Comparison of ENCODE assay signal across 14 mouse cellular contexts in the genomic region with DNA sequence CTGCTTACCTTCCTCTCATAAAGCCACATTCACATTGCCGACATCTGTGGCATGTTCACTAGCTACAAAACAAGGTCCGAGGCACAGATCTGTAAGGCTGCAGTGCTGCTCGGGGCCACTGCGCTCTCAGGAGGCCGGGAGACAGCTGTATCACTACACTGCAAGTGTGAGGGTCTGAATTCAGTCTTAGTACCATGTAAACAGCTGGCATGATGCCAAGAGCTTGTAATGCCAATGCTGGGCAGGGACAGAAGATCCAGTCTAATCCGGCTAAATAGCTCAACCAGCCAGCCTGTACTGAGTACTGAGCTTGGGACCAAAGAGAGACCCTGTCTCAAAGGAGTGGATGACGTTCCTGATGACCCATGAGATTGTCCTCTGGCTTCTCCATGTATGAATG. TPM values are rescaled to one million over a fixed set of nuclear protein-coding genes. Genes with fewer than 3 reads are reported as not detected.
DNase-seq lines count a peak whose midpoint lies in the region; ATAC-seq lines count a peak whose summit lies in the region.
"Had no signal": no experiment of that assay in that cellular context is flagged by ENCODE, and none has a peak within 500 bp of the region (broad histone marks: within the 10 kb centered on the region; RNA-seq: fewer than 3 reads in every experiment).

No protein-coding gene starts in this region.

- H3K4me3 ChIP-seq in hindbrain, embryonic 12.5 days, result no peak overlapping the region
- H3K4me3 ChIP-seq in hindbrain, embryonic 11.5 days (ENCODE audit: low read depth, low read length), result no peak overlapping the region
- H3K4me3 ChIP-seq in midbrain, embryonic 14.5 days (replicated peaks; ENCODE audit: low read depth, low read length), result no peak overlapping the region
- H3K4me3 ChIP-seq in midbrain, embryonic 15.5 days, result no peak overlapping the region
- H3K4me3 ChIP-seq in forebrain, embryonic 16.5 days (replicated peaks; ENCODE audit: low read length), result no peak overlapping the region
- H3K4me3 ChIP-seq: heart, embryonic 15.5 days had no signal

- DNase-seq in hindbrain, embryonic 11.5 days (ENCODE audit: low spot score), result no peak
- DNase-seq in midbrain, embryonic 14.5 days, result peak; percentile 72
- DNase-seq in retina, postnatal 7 days (ENCODE audit: low read depth, low spot score), result peak; percentile 61
- DNase-seq in MN1 (ENCODE audit: low spot score), result no peak
- DNase-seq in adrenal gland, postnatal 25 days, result no peak
- DNase-seq: gastrocnemius, postnatal 14 days had no signal

- 87% methylated on average over 7 of the region's 7 CpGs for WGBS in hindbrain, embryonic 12.5 days
- 88% methylated on average over 7 of the region's 7 CpGs for WGBS in hindbrain, embryonic 11.5 days
- WGBS in midbrain, embryonic 14.5 days, result 70% methylated on average over 7 of the region's 7 CpGs
- 58% methylated on average over 7 of the region's 7 CpGs for WGBS in midbrain, embryonic 15.5 days
- 38% methylated on average over 7 of the region's 7 CpGs for WGBS in forebrain, embryonic 16.5 days

- H3K27me3 ChIP-seq in hindbrain, embryonic 12.5 days, result no peaks in the 10 kb centered on the region
- H3K27me3 ChIP-seq in hindbrain, embryonic 11.5 days (ENCODE audit: control insufficient read depth, insufficient read depth, low read length), result no peaks in the 10 kb centered on the region
- no peaks in the 10 kb centered on the region for H3K27me3 ChIP-seq in midbrain, embryonic 14.5 days (ENCODE audit: control insufficient read depth, insufficient read depth, low read length)
- H3K27me3 ChIP-seq in midbrain, embryonic 15.5 days (replicated peaks), result no peaks in the 10 kb centered on the region
- H3K27me3 ChIP-seq in forebrain, embryonic 16.5 days (replicated peaks; ENCODE audit: control insufficient read depth, insufficient read depth, low read length), result no peaks in the 10 kb centered on the region
- H3K27me3 ChIP-seq: heart, embryonic 15.5 days had no signal

- no peaks in the 10 kb centered on the region for H3K9me3 ChIP-seq in hindbrain, embryonic 12.5 days (replicated peaks)
- no peaks in the 10 kb centered on the region for H3K9me3 ChIP-seq in hindbrain, embryonic 11.5 days (ENCODE audit: control insufficient read depth, low read length)
- H3K9me3 ChIP-seq in midbrain, embryonic 14.5 days (ENCODE audit: control insufficient read depth, low read length), result no peaks in the 10 kb centered on the region
- H3K9me3 ChIP-seq in midbrain, embryonic 15.5 days, result no peaks in the 10 kb centered on the region
- no peaks in the 10 kb centered on the region for H3K9me3 ChIP-seq in forebrain, embryonic 16.5 days (ENCODE audit: control insufficient read depth, low read length)
- H3K9me3 ChIP-seq: heart, embryonic 15.5 days had no signal

- H3K9ac ChIP-seq in hindbrain, embryonic 12.5 days, result no peak overlapping the region
- no peak overlapping the region for H3K9ac ChIP-seq in hindbrain, embryonic 11.5 days (ENCODE audit: low read depth, low read length)
- no peak overlapping the region for H3K9ac ChIP-seq in midbrain, embryonic 14.5 days (replicated peaks; ENCODE audit: low read length)
- no peak overlapping the region for H3K9ac ChIP-seq in midbrain, embryonic 15.5 days
- H3K9ac ChIP-seq in forebrain, embryonic 16.5 days (replicated peaks; ENCODE audit: low read depth, low read length), result no peak overlapping the region
- H3K9ac ChIP-seq: heart, embryonic 15.5 days had no signal

- 0 out of 2 replicates have a peak overlapping the region, but pooled peaks have one; percentile 9 for H3K27ac ChIP-seq in hindbrain, embryonic 12.5 days
- H3K27ac ChIP-seq in hindbrain, embryonic 11.5 days (ENCODE audit: low read depth, low read length), result no peak overlapping the region
- H3K27ac ChIP-seq in midbrain, embryonic 14.5 days (replicated peaks; ENCODE audit: low read depth, low read length), result no peak overlapping the region
- H3K27ac ChIP-seq in midbrain, embryonic 15.5 days, result no peak overlapping the region
- no peak overlapping the region for H3K27ac ChIP-seq in forebrain, embryonic 16.5 days (ENCODE audit: low read length)
- H3K27ac ChIP-seq: heart, embryonic 15.5 days had no signal

- peak; percentile 33 for ATAC-seq in hindbrain, embryonic 12.5 days (ENCODE audit: low FRiP score)
- ATAC-seq in hindbrain, embryonic 11.5 days (ENCODE audit: low FRiP score), result no peak
- no peak for ATAC-seq in midbrain, embryonic 14.5 days (ENCODE audit: low FRiP score, low TSS enrichment)
- ATAC-seq in midbrain, embryonic 15.5 days (replicated peaks), result no peak; the same call in 1 of the 2 replicates
- peak; percentile 37; the same call in 1 of the 2 replicates for ATAC-seq in forebrain, embryonic 16.5 days
- ATAC-seq: intestine, embryonic 16.5 days had no signal

- no peak overlapping the region for H3K4me2 ChIP-seq in hindbrain, embryonic 12.5 days (replicated peaks)
- no peak overlapping the region for H3K4me2 ChIP-seq in hindbrain, embryonic 11.5 days (replicated peaks; ENCODE audit: low read depth, low read length)
- H3K4me2 ChIP-seq in midbrain, embryonic 14.5 days (ENCODE audit: low read length), result no peak overlapping the region
- H3K4me2 ChIP-seq in midbrain, embryonic 15.5 days, result no peak overlapping the region
- no peak overlapping the region for H3K4me2 ChIP-seq in forebrain, embryonic 16.5 days (ENCODE audit: low read length)
- H3K4me2 ChIP-seq: heart, embryonic 15.5 days had no signal

- H3K36me3 ChIP-seq in hindbrain, embryonic 12.5 days, result no peaks in the 10 kb centered on the region
- no peaks in the 10 kb centered on the region for H3K36me3 ChIP-seq in hindbrain, embryonic 11.5 days (ENCODE audit: control insufficient read depth, insufficient read depth, low read length)
- H3K36me3 ChIP-seq in midbrain, embryonic 14.5 days (ENCODE audit: control insufficient read depth, insufficient read depth, low read length), result no peaks in the 10 kb centered on the region
- no peaks in the 10 kb centered on the region for H3K36me3 ChIP-seq in midbrain, embryonic 15.5 days (replicated peaks)
- no peaks in the 10 kb centered on the region for H3K36me3 ChIP-seq in forebrain, embryonic 16.5 days (ENCODE audit: control insufficient read depth, insufficient read depth)
- H3K36me3 ChIP-seq: heart, embryonic 15.5 days had no signal

- H3K4me1 ChIP-seq in hindbrain, embryonic 12.5 days, result peaks cover 17% of the 10 kb centered on the region
- H3K4me1 ChIP-seq in hindbrain, embryonic 11.5 days (replicated peaks; ENCODE audit: control insufficient read depth, insufficient read depth, low read length), result no peaks in the 10 kb centered on the region
- peaks cover 4% of the 10 kb centered on the region; the same call in 1 of the 2 replicates for H3K4me1 ChIP-seq in midbrain, embryonic 14.5 days (ENCODE audit: control insufficient read depth, insufficient read depth, low read length)
- H3K4me1 ChIP-seq in midbrain, embryonic 15.5 days, result peaks cover 11% of the 10 kb centered on the region; the same call in 1 of the 2 replicates
- H3K4me1 ChIP-seq in forebrain, embryonic 16.5 days (replicated peaks; ENCODE audit: control insufficient read depth, insufficient read depth, low read length), result peaks cover 27% of the 10 kb centered on the region

RNA-seq across cellular contexts. Expression of gene Ccdc13, which starts 15.3 kb away (rescaled TPM):
- polyA plus RNA-seq in hindbrain, embryonic 12.5 days (2016; fragmentation: Nextera tagmentation; extraction: Ambion mirVana), result 2.9 and 4.4 TPM in 2 replicates
- polyA plus RNA-seq in hindbrain, embryonic 11.5 days (2014; fragmentation: Nextera tagmentation; extraction: Ambion mirVana), result 2.4 and 4.0 TPM in 2 replicates
- polyA plus RNA-seq in midbrain, embryonic 14.5 days (2014; fragmentation: Nextera tagmentation; extraction: Ambion mirVana), result 2.3 and 2.9 TPM in 2 replicates
- 4.1 and 4.2 TPM in 2 replicates for polyA plus RNA-seq in midbrain, embryonic 15.5 days (2015; fragmentation: Nextera tagmentation; extraction: Ambion mirVana)
- 2.8 and 4.2 TPM in 2 replicates for polyA plus RNA-seq in forebrain, embryonic 16.5 days (2015; fragmentation: Nextera tagmentation; extraction: Ambion mirVana)
- total RNA-seq in adrenal gland, postnatal 25 days (2021), result 1.3 and 1.5 TPM in 2 replicates
- total RNA-seq: megakaryocyte, adult 5-6 weeks had no signal
- polyA plus RNA-seq: heart, embryonic 15.5 days; liver, embryonic 16.5 days had no signal

RNA-seq across cellular contexts. Expression of gene Hhatl, which starts 31.7 kb away (rescaled TPM):
- 0.13 and 0.15 TPM in 2 replicates for polyA plus RNA-seq in hindbrain, embryonic 12.5 days (2016; fragmentation: Nextera tagmentation; extraction: Ambion mirVana)
- polyA plus RNA-seq in hindbrain, embryonic 11.5 days (2014; fragmentation: Nextera tagmentation; extraction: Ambion mirVana), result not detected in 2 replicates
- 0.12 and 0.24 TPM in 2 replicates for polyA plus RNA-seq in midbrain, embryonic 14.5 days (2014; fragmentation: Nextera tagmentation; extraction: Ambion mirVana)
- polyA plus RNA-seq in midbrain, embryonic 15.5 days (2015; fragmentation: Nextera tagmentation; extraction: Ambion mirVana), result 0.09 TPM in 1 of 2 replicates, not detected in the other
- not detected in 2 replicates for polyA plus RNA-seq in forebrain, embryonic 16.5 days (2015; fragmentation: Nextera tagmentation; extraction: Ambion mirVana)
- not detected in 2 replicates for total RNA-seq in adrenal gland, postnatal 25 days (2021)
- total RNA-seq: megakaryocyte, adult 5-6 weeks had no signal

RNA-seq across cellular contexts. Expression of gene Higd1a, which starts 34.2 kb away (rescaled TPM):
- 139 and 144 TPM in 2 replicates for polyA plus RNA-seq in hindbrain, embryonic 12.5 days (2016; fragmentation: Nextera tagmentation; extraction: Ambion mirVana)
- 149 and 158 TPM in 2 replicates for polyA plus RNA-seq in hindbrain, embryonic 11.5 days (2014; fragmentation: Nextera tagmentation; extraction: Ambion mirVana)
- polyA plus RNA-seq in midbrain, embryonic 14.5 days (2014; fragmentation: Nextera tagmentation; extraction: Ambion mirVana), result 135 and 165 TPM in 2 replicates
- polyA plus RNA-seq in midbrain, embryonic 15.5 days (2015; fragmentation: Nextera tagmentation; extraction: Ambion mirVana), result 142 and 144 TPM in 2 replicates
- 109 and 116 TPM in 2 replicates for polyA plus RNA-seq in forebrain, embryonic 16.5 days (2015; fragmentation: Nextera tagmentation; extraction: Ambion mirVana)
- 77.9 and 79.7 TPM in 2 replicates for total RNA-seq in adrenal gland, postnatal 25 days (2021)

RNA-seq across cellular contexts. Expression of gene Klhl40, which starts 46.6 kb away (rescaled TPM):
- polyA plus RNA-seq in hindbrain, embryonic 12.5 days (2016; fragmentation: Nextera tagmentation; extraction: Ambion mirVana), result 0.48 and 2.7 TPM in 2 replicates
- polyA plus RNA-seq in hindbrain, embryonic 11.5 days (2014; fragmentation: Nextera tagmentation; extraction: Ambion mirVana), result 0.57 and 0.78 TPM in 2 replicates
- polyA plus RNA-seq in midbrain, embryonic 14.5 days (2014; fragmentation: Nextera tagmentation; extraction: Ambion mirVana), result 1.1 and 1.9 TPM in 2 replicates
- 1.6 and 1.9 TPM in 2 replicates for polyA plus RNA-seq in midbrain, embryonic 15.5 days (2015; fragmentation: Nextera tagmentation; extraction: Ambion mirVana)
- polyA plus RNA-seq in forebrain, embryonic 16.5 days (2015; fragmentation: Nextera tagmentation; extraction: Ambion mirVana), result 0.80 and 1.1 TPM in 2 replicates
- total RNA-seq in adrenal gland, postnatal 25 days (2021), result 0.18 TPM in 1 of 2 replicates, not detected in the other
- total RNA-seq: megakaryocyte, adult 5-6 weeks had no signal
- polyA plus RNA-seq: small intestine, adult 2 months had no signal

Comparison
In these comparisons a context has a peak if more than half of its experiments do, and no peak if none do; other contexts are left out.
1. ATAC-seq: peak in hindbrain, embryonic 12.5 days (single experiment) and forebrain, embryonic 16.5 days (single experiment); none in hindbrain, embryonic 11.5 days (single experiment), midbrain, embryonic 14.5 days (single experiment) and midbrain, embryonic 15.5 days (single experiment).
2. DNase-seq: peak in midbrain, embryonic 14.5 days (single experiment) and retina, postnatal 7 days (single experiment); none in hindbrain, embryonic 11.5 days (single experiment), MN1 (single experiment) and adrenal gland, postnatal 25 days (single experiment).